8 mouse cellular contexts compared by ENCODE assay signal in the genomic region with DNA sequence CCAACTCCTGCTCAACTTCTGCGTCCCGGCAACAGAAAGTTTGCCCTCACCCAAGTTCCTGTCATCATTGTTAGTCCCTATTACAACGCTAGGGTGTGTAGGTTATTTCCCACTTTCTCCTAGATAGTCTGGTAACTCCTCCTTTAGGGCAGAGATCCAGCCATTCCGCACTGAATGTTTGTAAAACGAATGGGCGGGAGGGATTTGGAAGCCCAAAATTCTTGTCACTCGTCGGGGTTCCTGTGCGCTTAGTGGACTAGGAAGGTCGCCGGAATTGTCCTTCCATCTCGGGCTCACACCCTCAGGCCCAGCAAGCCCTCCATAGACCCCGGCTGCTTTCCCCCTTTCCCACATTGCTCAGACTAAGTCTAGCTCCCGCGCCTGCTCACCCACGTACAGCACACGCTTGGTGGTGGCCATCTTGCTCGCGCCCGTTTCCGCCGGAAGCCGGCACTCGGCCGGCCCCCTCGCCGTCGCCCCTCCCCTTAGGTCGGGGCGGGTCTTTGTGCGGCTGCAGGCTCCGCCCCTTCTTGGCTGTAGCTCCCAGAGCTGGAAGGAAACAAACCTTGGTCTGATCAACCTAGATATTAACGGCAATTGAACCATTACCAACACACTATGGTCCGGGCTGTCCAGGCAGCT. TPM values are rescaled to one million over a fixed set of nuclear protein-coding genes. Genes with fewer than 3 reads are reported as not detected.
A peak's percentile ranks its signal among the peaks of the same experiment; 100 is the strongest.
DNase-seq lines count a peak whose midpoint lies in the region; ATAC-seq and TF ChIP-seq lines count a peak whose summit lies in the region.

A gene (minus strand): TSS at position 439 of the 642 bp plus-strand sequence.

- peaks cover 19% of the 10 kb centered on the region for H3K4me1 ChIP-seq in forebrain, embryonic 13.5 days
- H3K4me1 ChIP-seq in lung, embryonic 14.5 days (ENCODE audit: insufficient read depth) = peaks cover 8% of the 10 kb centered on the region
- H3K4me1 ChIP-seq in olfactory bulb, adult 2 months (ENCODE audit: control insufficient read depth, insufficient read depth, low read length) = peaks cover 6% of the 10 kb centered on the region
- H3K4me1 ChIP-seq in thymus, adult 2 months (replicated peaks; ENCODE audit: control insufficient read depth, insufficient read depth, low read length) = peaks cover 9% of the 10 kb centered on the region

- no peaks in the 10 kb centered on the region for H3K9me3 ChIP-seq in forebrain, embryonic 13.5 days (replicated peaks)
- no peaks in the 10 kb centered on the region for H3K9me3 ChIP-seq in lung, embryonic 14.5 days (ENCODE audit: low read depth, low read length)

- H3K27ac ChIP-seq in forebrain, embryonic 13.5 days = peak within 1 kb of the TSS; percentile 58
- peak within 1 kb of the TSS; percentile 97 for H3K27ac ChIP-seq in lung, embryonic 14.5 days (ENCODE audit: low read depth)
- H3K27ac ChIP-seq in olfactory bulb, adult 2 months (ENCODE audit: insufficient read depth, low read depth, low read length) = no peak within 1 kb of the TSS
- H3K27ac ChIP-seq in thymus, adult 2 months (ENCODE audit: control insufficient read depth, insufficient read depth, low read length) = no peak within 1 kb of the TSS

- peak within 1 kb of the TSS; percentile 59 for H3K9ac ChIP-seq in forebrain, embryonic 13.5 days
- peak within 1 kb of the TSS; percentile 66 for H3K9ac ChIP-seq in lung, embryonic 14.5 days

- 0 out of 2 replicates have a peak, but pooled peaks cover 10% of the 10 kb centered on the region for H3K27me3 ChIP-seq in forebrain, embryonic 13.5 days
- no peaks in the 10 kb centered on the region for H3K27me3 ChIP-seq in lung, embryonic 14.5 days (ENCODE audit: insufficient read depth, low read length)
- no peaks in the 10 kb centered on the region for H3K27me3 ChIP-seq in thymus, adult 2 months (ENCODE audit: control insufficient read depth, insufficient read depth, low read length)

- peak; percentile 52 for TF ChIP-seq CTCF in lung, embryonic 14.5 days (IDR thresholded peaks at IDR 0.05; ENCODE audit: low read depth)
- no peak for TF ChIP-seq CTCF in olfactory bulb, adult 2 months (IDR thresholded peaks at IDR 0.05; ENCODE audit: insufficient read depth, low read depth, low read length)
- TF ChIP-seq CTCF in thymus, adult 2 months (IDR thresholded peaks at IDR 0.05; ENCODE audit: borderline replicate concordance, control insufficient read depth, extremely low read depth, insufficient read depth, low read length, poor library complexity) = 0 out of 2 replicates have a peak, but pooled peaks have one; percentile 27

- peak; percentile 96 for ATAC-seq in cerebellum, adult (ENCODE audit: insufficient number of reproducible peaks, low FRiP score, low TSS enrichment)
- peak; percentile 96 for ATAC-seq in forebrain, embryonic 13.5 days
- ATAC-seq in lung, embryonic 14.5 days (ENCODE audit: insufficient read depth) = peak; percentile 97

- peak; percentile 86 for DNase-seq in ES-CJ7 (ENCODE audit: low read depth, low spot score)
- DNase-seq in heart, postnatal 10 days = peak; percentile 84 to 85
- peak; percentile 70 for DNase-seq in large intestine, adult 2 months (ENCODE audit: low read depth, low spot score)
- peak; percentile 96 for DNase-seq in lung, embryonic 14.5 days
- DNase-seq in thymus, adult 2 months = peak; percentile 63

- peak within 1 kb of the TSS; percentile 75 for H3K4me2 ChIP-seq in forebrain, embryonic 13.5 days
- H3K4me2 ChIP-seq in lung, embryonic 14.5 days = peak within 1 kb of the TSS; percentile 88

- H3K36me3 ChIP-seq in forebrain, embryonic 13.5 days (ENCODE audit: poor library complexity, severe bottlenecking) = peaks cover 22% of the 10 kb centered on the region
- H3K36me3 ChIP-seq in lung, embryonic 14.5 days (ENCODE audit: insufficient read depth) = peaks cover 21% of the 10 kb centered on the region
- peaks cover 3% of the 10 kb centered on the region for H3K36me3 ChIP-seq in thymus, adult 2 months (ENCODE audit: control insufficient read depth, insufficient read depth, low read length)

- peak within 1 kb of the TSS; percentile 73 for H3K4me3 ChIP-seq in forebrain, embryonic 13.5 days
- H3K4me3 ChIP-seq in lung, embryonic 14.5 days (ENCODE audit: low read depth, low read length) = peak within 1 kb of the TSS; percentile 73
- H3K4me3 ChIP-seq in olfactory bulb, adult 2 months (ENCODE audit: insufficient read depth, low read depth, low read length) = peak within 1 kb of the TSS; percentile 74
- H3K4me3 ChIP-seq in thymus, adult 2 months (ENCODE audit: control insufficient read depth, insufficient read depth, low read length) = peak within 1 kb of the TSS; percentile 99

- intact Hi-C loops in heart, postnatal 10 days (cut with DNase I) = no loop called here

- 1% methylated on average over 34 of the region's 34 CpGs for WGBS in forebrain, embryonic 13.5 days
- under 1% methylated on average over 34 of the region's 34 CpGs for WGBS in large intestine, adult 2 months
- WGBS in lung, embryonic 14.5 days = under 1% methylated on average over 34 of the region's 34 CpGs
- under 1% methylated on average over 34 of the region's 34 CpGs for WGBS in olfactory bulb, adult 2 months
- WGBS in thymus, adult 2 months = 1% methylated on average over 34 of the region's 34 CpGs

- peak; percentile 80 for TF ChIP-seq POLR2A in olfactory bulb, adult 2 months (IDR thresholded peaks at IDR 0.05; ENCODE audit: insufficient read depth, low read depth, low read length)
- peak; percentile 74; the same call in 1 of the 2 replicates for TF ChIP-seq POLR2A in thymus, adult 2 months (IDR thresholded peaks at IDR 0.05; ENCODE audit: control insufficient read depth, extremely low read depth, insufficient read depth, low read length, poor library complexity)

RNA-seq across cellular contexts. Expression of the gene that starts here (rescaled TPM):
- 91.6 and 96.0 TPM in 2 replicates for polyA plus RNA-seq in forebrain, embryonic 13.5 days (2015; fragmentation: Nextera tagmentation; extraction: Ambion mirVana)
- total RNA-seq in heart, postnatal 10 days (2021) = 10 to 100 TPM; 28.4 to 29.2 TPM
- 18.1 and 19.1 TPM in 2 replicates for polyA plus RNA-seq in large intestine, adult 2 months (2012; rRNA removed)
- polyA plus RNA-seq in lung, embryonic 14.5 days (2014; fragmentation: Nextera tagmentation; extraction: Ambion mirVana) = 109 and 110 TPM in 2 replicates
- not detected in 2 replicates for polyA plus RNA-seq in olfactory bulb, adult 2 months (2012; ENCODE audit: insufficient read depth, insufficient read length, low replicate concordance, missing spikeins)
- 24.8 and 26.1 TPM in 2 replicates for polyA plus RNA-seq in thymus, adult 2 months (2012; rRNA removed)

Comparison
In these comparisons a context has a peak if more than half of its experiments do, and no peak if none do; other contexts are left out.
1. RNA of the gene that starts here (polyA plus RNA-seq): 109 to 110 TPM in lung, embryonic 14.5 days, 91.6 to 96.0 TPM in forebrain, embryonic 13.5 days, 24.8 to 26.1 TPM in thymus, adult 2 months and 18.1 to 19.1 TPM in large intestine, adult 2 months; not detected in olfactory bulb, adult 2 months; every median in the first group is over 10 times any median in the second.
2. H3K27ac ChIP-seq: peak in forebrain, embryonic 13.5 days (single experiment) and lung, embryonic 14.5 days (single experiment); none in olfactory bulb, adult 2 months (single experiment) and thymus, adult 2 months (single experiment).
3. Peak in every context shown above with its lines, with median percentiles within 50 percentile points of each other: DNase-seq, ATAC-seq and H3K4me3 ChIP-seq.